Mouse (Mus musculus) stomach, postnatal 0 days (tissue): ENCODE measurements at regions not wholly inside any gene's neighbourhood (a gene's known extent, or its start where the extent isn't known, plus 50 kb on each side); places are given as distances from the start of the nearest gene placed in this dataset.

Source experiments
- CTCF ChIP-seq: IDR thresholded peaks from 2 replicates; pipeline ENCODE4 v1.5.1; 2016; ENCODE audit warnings: antibody characterized with exemption, low read depth, mild to moderate bottlenecking, moderate library complexity
- EP300 ChIP-seq: optimal IDR thresholded peaks from 2 replicates; pipeline ENCODE3; 2016; ENCODE audit warnings: antibody characterized with exemption

- TF ChIP-seq EP300 (no peak), CTCF (no peak)
These were observed 218.3 kb downstream of the Slc30a10 start for GRCm38 (mm10) chr1:185672940-185673339.
